Mouse (Mus musculus): ENCODE results near the gene Kidins220.
A peak's percentile ranks its signal among the peaks of the same experiment; 100 is the strongest.

Gene Kidins220

GRCm38 (mm10) chr12:24963393-24964022 lies 11.2 kb upstream of the Kidins220 start:
- DNase-seq (ENCODE audit: low spot score) = no peak

GRCm38 (mm10) chr12:24965406-24965805 lies 9.3 kb upstream of the Kidins220 start:
- no peak for DNase-seq (ENCODE audit: low spot score)

- DNase-seq (ENCODE audit: low spot score) = no peak
Observed at GRCm38 (mm10) chr12:24966046-24966445, 8.7 kb upstream of the Kidins220 start.

- DNase-seq (ENCODE audit: low spot score) = no peak
Observed at GRCm38 (mm10) chr12:24971490-24972200, 3.1 kb upstream of the Kidins220 start.

GRCm38 (mm10) chr12:24972371-24973350 lies 2.1 kb upstream of the Kidins220 start:
- no peak for DNase-seq (ENCODE audit: low spot score)

GRCm38 (mm10) chr12:24973586-24973985 lies 1.1 kb upstream of the Kidins220 start:
- no peak for DNase-seq (ENCODE audit: low spot score)

GRCm38 (mm10) chr12:24975115-24975733 lies 499 bp downstream of the Kidins220 start:
- DNase-seq (ENCODE audit: low spot score) = peak; percentile 49

GRCm38 (mm10) chr12:24985226-24985625 lies 10.5 kb downstream of the Kidins220 start:
- DNase-seq (ENCODE audit: low spot score) = no peak

- no peak for DNase-seq (ENCODE audit: low spot score)
Observed at GRCm38 (mm10) chr12:24995350-24995749, 20.6 kb downstream of the Kidins220 start.

GRCm38 (mm10) chr12:25005350-25005749 lies 30.6 kb downstream of the Kidins220 start:
- no peak for DNase-seq (ENCODE audit: low spot score)

GRCm38 (mm10) chr12:25009957-25010356 lies 35.2 kb downstream of the Kidins220 start:
- DNase-seq (ENCODE audit: low spot score) = no peak

- DNase-seq (ENCODE audit: low spot score) = no peak
Observed at GRCm38 (mm10) chr12:25010416-25010815, 35.7 kb downstream of the Kidins220 start.

GRCm38 (mm10) chr12:25011733-25012367 lies 37.1 kb downstream of the Kidins220 start:
- DNase-seq (ENCODE audit: low spot score) = no peak

GRCm38 (mm10) chr12:25012555-25013540 lies 38.1 kb downstream of the Kidins220 start:
- DNase-seq (ENCODE audit: low spot score) = no peak

GRCm38 (mm10) chr12:25014307-25014927 lies 39.7 kb downstream of the Kidins220 start:
- DNase-seq (ENCODE audit: low spot score) = no peak

GRCm38 (mm10) chr12:25014938-25015337 lies 40.2 kb downstream of the Kidins220 start:
- DNase-seq (ENCODE audit: low spot score) = no peak

GRCm38 (mm10) chr12:25016995-25017394 lies 42.3 kb downstream of the Kidins220 start:
- DNase-seq (ENCODE audit: low spot score) = no peak

GRCm38 (mm10) chr12:25021057-25021456 lies 46.3 kb downstream of the Kidins220 start:
- DNase-seq (ENCODE audit: low spot score) = no peak

GRCm38 (mm10) chr12:25024862-25025545 lies 50.3 kb downstream of the Kidins220 start:
- DNase-seq (ENCODE audit: low spot score) = no peak
